In genomic region chr7:113154066-113154465, GRCm38 (mm10) we compare ENCODE assay signal across 30 mouse cellular contexts.
"Had no signal": no experiment of that assay in that cellular context is flagged by ENCODE, and none has a peak within 500 bp of the region (broad histone marks: within the 10 kb centered on the region; RNA-seq: fewer than 3 reads in every experiment).

No protein-coding gene starts in this region.

- DNase-seq: left cerebral cortex, postnatal 4 days; liver; liver, embryonic 13.5 days; liver, postnatal 0 days; lung, adult 18-20 months; lung, adult 2 months; lung, embryonic 14.5 days; lung, postnatal 10 days; lung, postnatal 14 days; lung, postnatal 36 days; lung, postnatal 4 days; midbrain, embryonic 14.5 days had no signal

- H3K4me2 ChIP-seq: limb, embryonic 12.5 days; limb, embryonic 13.5 days; limb, embryonic 15.5 days; liver, embryonic 11.5 days; liver, embryonic 12.5 days; liver, embryonic 13.5 days; liver, embryonic 15.5 days; lung, embryonic 14.5 days; lung, embryonic 15.5 days; midbrain, embryonic 12.5 days; midbrain, embryonic 13.5 days; midbrain, embryonic 15.5 days; neural tube, embryonic 12.5 days; neural tube, embryonic 13.5 days had no signal

- H3K36me3 ChIP-seq: limb, embryonic 12.5 days; limb, embryonic 13.5 days; limb, embryonic 15.5 days; liver, embryonic 12.5 days; liver, embryonic 13.5 days; liver, embryonic 15.5 days; lung, embryonic 15.5 days; midbrain, embryonic 12.5 days; midbrain, embryonic 13.5 days; midbrain, embryonic 15.5 days; neural tube, embryonic 12.5 days; neural tube, embryonic 13.5 days had no signal

- ATAC-seq: liver, embryonic 12.5 days; liver, postnatal 0 days; lung, postnatal 0 days; midbrain, embryonic 13.5 days; midbrain, embryonic 15.5 days; midbrain, embryonic 16.5 days had no signal

- H3K9me3 ChIP-seq: limb, embryonic 12.5 days; limb, embryonic 13.5 days; limb, embryonic 15.5 days; liver, embryonic 12.5 days; liver, embryonic 13.5 days; liver, embryonic 15.5 days; lung, embryonic 15.5 days; midbrain, embryonic 12.5 days; midbrain, embryonic 13.5 days; midbrain, embryonic 15.5 days; neural tube, embryonic 12.5 days; neural tube, embryonic 13.5 days had no signal

- H3K27ac ChIP-seq: left cerebral cortex, adult 2 months; limb, embryonic 12.5 days; limb, embryonic 13.5 days; limb, embryonic 15.5 days; liver, embryonic 12.5 days; liver, embryonic 13.5 days; liver, embryonic 14.5 days; liver, embryonic 15.5 days; lung, embryonic 15.5 days; macrophage; midbrain, embryonic 12.5 days; midbrain, embryonic 13.5 days; midbrain, embryonic 15.5 days; neural tube, embryonic 12.5 days; neural tube, embryonic 13.5 days had no signal

- H3K4me1 ChIP-seq: limb, embryonic 13.5 days; liver, embryonic 12.5 days; liver, embryonic 13.5 days; liver, embryonic 15.5 days; megakaryocyte, embryonic 14.5 days; neural tube, embryonic 12.5 days had no signal

- H3K4me3 ChIP-seq: left cerebral cortex, adult 2 months; limb, embryonic 12.5 days; limb, embryonic 13.5 days; limb, embryonic 15.5 days; liver, embryonic 12.5 days; liver, embryonic 13.5 days; liver, embryonic 15.5 days; lung, embryonic 15.5 days; megakaryocyte, embryonic 14.5 days; midbrain, embryonic 12.5 days; midbrain, embryonic 13.5 days; midbrain, embryonic 15.5 days; neural tube, embryonic 12.5 days; neural tube, embryonic 13.5 days had no signal

- H3K27me3 ChIP-seq: limb, embryonic 12.5 days; limb, embryonic 13.5 days; limb, embryonic 15.5 days; lung, embryonic 15.5 days; midbrain, embryonic 12.5 days; midbrain, embryonic 15.5 days; neural tube, embryonic 12.5 days; neural tube, embryonic 13.5 days had no signal

- H3K9ac ChIP-seq: limb, embryonic 12.5 days; limb, embryonic 13.5 days; limb, embryonic 15.5 days; liver, embryonic 12.5 days; liver, embryonic 13.5 days; liver, embryonic 14.5 days; liver, embryonic 15.5 days; liver, postnatal 0 days; lung, embryonic 14.5 days; lung, embryonic 15.5 days; midbrain, embryonic 12.5 days; midbrain, embryonic 13.5 days; midbrain, embryonic 15.5 days; neural tube, embryonic 12.5 days; neural tube, embryonic 13.5 days had no signal
